Mouse (Mus musculus) embryo, embryonic 11 days (tissue): ENCODE data around the gene Epor.
A peak's percentile ranks its signal among the peaks of the same experiment; 100 is the strongest.

Source experiments
- DNase-seq: peaks from one replicate; pipeline ENCODE4 v3.0.0-alpha.2; 2015

Gene Epor

GRCm38 (mm10) chr9:21936692-21937570 is 26.4 kb downstream of the Epor start, which contains the start of gene Plppr2:
TSS of gene Plppr2 (plus strand) at chr9:21937033.
- peak; percentile 99 for DNase-seq

GRCm38 (mm10) chr9:21935466-21936131 is 27.7 kb downstream of the Epor start:
- DNase-seq = no peak

- DNase-seq = no peak
These were observed 29.3 kb downstream of the Epor start for GRCm38 (mm10) chr9:21934021-21934420.

GRCm38 (mm10) chr9:21932445-21933137 is 30.7 kb downstream of the Epor start:
- DNase-seq = no peak

GRCm38 (mm10) chr9:21932006-21932405 is 31.3 kb downstream of the Epor start:
- DNase-seq = no peak

GRCm38 (mm10) chr9:21929208-21929607 is 34.1 kb downstream of the Epor start:
- DNase-seq = no peak

GRCm38 (mm10) chr9:21927208-21927753 is 36.0 kb downstream of the Epor start, which contains the start of the genes Ccdc159 and Tmem205:
TSS of gene Ccdc159 (plus strand) at chr9:21927471.
TSS of gene Tmem205 (minus strand) at chr9:21927556.
- DNase-seq = peak; percentile 99

GRCm38 (mm10) chr9:21926784-21927183 is 36.5 kb downstream of the Epor start:
- no peak for DNase-seq

- no peak for DNase-seq
These were observed 37.2 kb downstream of the Epor start for GRCm38 (mm10) chr9:21926155-21926554.

- DNase-seq = no peak
These were observed 37.8 kb downstream of the Epor start for GRCm38 (mm10) chr9:21925506-21925905.

GRCm38 (mm10) chr9:21925034-21925433 is 38.3 kb downstream of the Epor start:
- DNase-seq = no peak

- no peak for DNase-seq
These were observed 39.2 kb downstream of the Epor start for GRCm38 (mm10) chr9:21924099-21924493.

GRCm38 (mm10) chr9:21923490-21924098 is 39.7 kb downstream of the Epor start:
- DNase-seq = no peak

GRCm38 (mm10) chr9:21923036-21923435 is 40.3 kb downstream of the Epor start:
- DNase-seq = no peak

- DNase-seq = no peak
These were observed 44.5 kb downstream of the Epor start for GRCm38 (mm10) chr9:21918692-21919384.

GRCm38 (mm10) chr9:21918035-21918592 is 45.2 kb downstream of the Epor start, which contains the start of gene Rab3d:
TSS of gene Rab3d (minus strand) at chr9:21918192.
- DNase-seq = peak; percentile 100

GRCm38 (mm10) chr9:21917493-21918034 is 45.7 kb downstream of the Epor start:
- DNase-seq = no peak

- no peak for DNase-seq
These were observed 46.3 kb downstream of the Epor start for GRCm38 (mm10) chr9:21916851-21917492.

GRCm38 (mm10) chr9:21909474-21910223 is 53.7 kb downstream of the Epor start:
- DNase-seq = no peak
